Mouse (Mus musculus): ENCODE results near the gene Grip2.

GRCm38 (mm10) chr6:91865601-91866000 lies 38.6 kb upstream of the Grip2 start:
- no peak for TF ChIP-seq CTCF (conservative IDR thresholded peaks at IDR 0.05; ENCODE audit: low read length)
- TF ChIP-seq POU5F1 (IDR thresholded peaks at IDR 0.05; ENCODE audit: borderline replicate concordance, low read length): no peak

Measured in E14TG2a.4 (cell line).